In the genomic region with DNA sequence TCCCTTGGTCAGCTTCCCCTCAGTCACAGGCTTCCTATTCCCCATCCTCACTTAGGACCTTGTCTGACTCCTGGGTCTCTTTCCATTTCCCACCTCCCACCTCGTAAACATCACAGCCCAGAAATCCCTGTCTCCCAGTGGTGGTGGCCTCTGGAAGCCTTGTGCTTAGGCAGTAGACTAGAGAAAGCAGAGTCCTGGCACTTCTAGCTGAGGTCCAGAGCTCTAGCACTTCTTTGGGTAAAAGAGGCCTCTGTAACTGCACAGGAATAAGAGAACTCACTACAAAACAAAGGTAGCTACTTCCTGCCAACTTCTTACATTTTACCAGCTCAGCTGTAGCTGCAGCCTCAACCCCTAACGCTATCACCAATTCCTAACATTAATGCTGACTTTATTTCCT, we compare ENCODE assay signal across 8 mouse cellular contexts. TPM values are rescaled to one million over a fixed set of nuclear protein-coding genes. Genes with fewer than 3 reads are reported as not detected.
DNase-seq lines count a peak whose midpoint lies in the region; ATAC-seq and TF ChIP-seq lines count a peak whose summit lies in the region.

No protein-coding gene starts in this region.

- peaks cover 66% of the 10 kb centered on the region for H3K36me3 ChIP-seq in erythroblast, embryonic 14.5 days (ENCODE audit: control insufficient read depth)
- peaks cover 25% of the 10 kb centered on the region for H3K36me3 ChIP-seq in liver, embryonic 14.5 days (replicated peaks; ENCODE audit: control insufficient read depth, insufficient read depth, low read depth)

- TF ChIP-seq CTCF in liver, embryonic 14.5 days (IDR thresholded peaks at IDR 0.05; ENCODE audit: low read depth), result no peak

- H3K27me3 ChIP-seq in erythroblast, embryonic 14.5 days (ENCODE audit: control insufficient read depth), result no peaks in the 10 kb centered on the region
- H3K27me3 ChIP-seq in liver, embryonic 14.5 days (ENCODE audit: control insufficient read depth, insufficient read depth, low read length), result no peaks in the 10 kb centered on the region

- no peaks in the 10 kb centered on the region for H3K9me3 ChIP-seq in erythroblast, embryonic 14.5 days (ENCODE audit: control insufficient read depth, low read length)
- no peaks in the 10 kb centered on the region for H3K9me3 ChIP-seq in liver, embryonic 14.5 days (ENCODE audit: control insufficient read depth, low read length)

- H3K4me3 ChIP-seq in erythroblast, embryonic 14.5 days (replicated peaks), result peak overlapping the region; percentile 82
- H3K4me3 ChIP-seq in liver, embryonic 14.5 days (ENCODE audit: insufficient read depth in 1 of 2, low read depth in 2 of 2, low read length in 2 of 2), result peak overlapping the region; percentile 75 to 97

- 6% methylated on average over 2 of the region's 2 CpGs for WGBS in liver, embryonic 14.5 days (ENCODE audit: insufficient replicate concordance)

- peak overlapping the region; percentile 81 for H3K9ac ChIP-seq in liver, embryonic 14.5 days (replicated peaks)

- no peak for ATAC-seq in erythroblast, adult 5-6 weeks (replicated peaks; ENCODE audit: low FRiP score, poor library complexity, severe bottlenecking)
- ATAC-seq in liver, embryonic 14.5 days (ENCODE audit: insufficient read depth), result no peak

- H3K4me2 ChIP-seq in liver, embryonic 14.5 days (ENCODE audit: low read depth), result peak overlapping the region; percentile 99

- DNase-seq in thymus, postnatal 0 days (ENCODE audit: low spot score), result peak; percentile 18
- no peak for DNase-seq in thymus, postnatal 36 days
- no peak for DNase-seq in liver, embryonic 14.5 days (ENCODE audit: low read depth in 3 of 3, low spot score in 3 of 3)
- DNase-seq in embryo, embryonic 9.5 days (ENCODE audit: extremely low spot score), result no peak
- no peak for DNase-seq in MN1 (ENCODE audit: low spot score)
- DNase-seq in right cerebral cortex, postnatal 36 days (ENCODE audit: low spot score in 2 of 2), result no peak

- peak overlapping the region; percentile 92 for H3K27ac ChIP-seq in liver, embryonic 14.5 days

- peaks cover 63% of the 10 kb centered on the region for H3K4me1 ChIP-seq in erythroblast, embryonic 14.5 days (ENCODE audit: control insufficient read depth)
- H3K4me1 ChIP-seq in liver, embryonic 14.5 days (replicated peaks; ENCODE audit: control insufficient read depth in 2 of 2, insufficient read depth in 2 of 2, low read length in 1 of 2), result peaks cover 33 to 48% of the 10 kb centered on the region in 2 experiments

- TF ChIP-seq EP300 in liver, embryonic 14.5 days (IDR thresholded peaks at IDR 0.05; ENCODE audit: low read depth), result no peak

RNA-seq across cellular contexts. Expression of a gene that starts 1.2 kb away (rescaled TPM):
- 0.10 and 0.20 TPM in 2 replicates for polyA plus RNA-seq in erythroblast, embryonic 14.5 days (2012)
- 1.7 and 6.7 TPM in 2 replicates for total RNA-seq in erythroblast, adult 5-6 weeks (2015; ENCODE audit: low replicate concordance)
- total RNA-seq in erythroblast, adult 5-6 weeks (2017; ENCODE audit: low replicate concordance), result 35.8 and 52.6 TPM in 2 replicates
- 51.7 and 61.2 TPM in 2 replicates for polyA plus RNA-seq in thymus, postnatal 0 days (2015; fragmentation: Nextera tagmentation; extraction: Ambion mirVana)
- 9.6 and 10.9 TPM in 2 replicates for polyA plus RNA-seq in liver, embryonic 14.5 days (2012; rRNA removed)
- 21.2 and 21.7 TPM in 2 replicates for polyA plus RNA-seq in liver, embryonic 14.5 days (2014; fragmentation: Nextera tagmentation; extraction: Ambion mirVana)

RNA-seq across cellular contexts. Expression of a gene that starts 1.5 kb away (rescaled TPM):
- 17.6 and 19.2 TPM in 2 replicates for polyA plus RNA-seq in erythroblast, embryonic 14.5 days (2012)
- 47.8 and 86.3 TPM in 2 replicates for total RNA-seq in erythroblast, adult 5-6 weeks (2015; ENCODE audit: low replicate concordance)
- 197 and 262 TPM in 2 replicates for total RNA-seq in erythroblast, adult 5-6 weeks (2017; ENCODE audit: low replicate concordance)
- 80.7 and 87.0 TPM in 2 replicates for polyA plus RNA-seq in thymus, postnatal 0 days (2015; fragmentation: Nextera tagmentation; extraction: Ambion mirVana)
- 26.4 and 30.1 TPM in 2 replicates for polyA plus RNA-seq in liver, embryonic 14.5 days (2012; rRNA removed)
- 39.3 and 39.7 TPM in 2 replicates for polyA plus RNA-seq in liver, embryonic 14.5 days (2014; fragmentation: Nextera tagmentation; extraction: Ambion mirVana)

RNA-seq across cellular contexts. Expression of a gene that starts 17.5 kb away (rescaled TPM):
- 3.5 and 7.2 TPM in 2 replicates for polyA plus RNA-seq in erythroblast, embryonic 14.5 days (2012)
- 8.6 and 10.6 TPM in 2 replicates for total RNA-seq in erythroblast, adult 5-6 weeks (2015; ENCODE audit: low replicate concordance)
- total RNA-seq in erythroblast, adult 5-6 weeks (2017; ENCODE audit: low replicate concordance), result 5.7 and 8.9 TPM in 2 replicates
- 18.9 and 21.1 TPM in 2 replicates for polyA plus RNA-seq in thymus, postnatal 0 days (2015; fragmentation: Nextera tagmentation; extraction: Ambion mirVana)
- 13.4 and 15.1 TPM in 2 replicates for polyA plus RNA-seq in liver, embryonic 14.5 days (2012; rRNA removed)
- polyA plus RNA-seq in liver, embryonic 14.5 days (2014; fragmentation: Nextera tagmentation; extraction: Ambion mirVana), result 11.0 and 11.4 TPM in 2 replicates

RNA-seq across cellular contexts. Expression of a gene that starts 17.7 kb away (rescaled TPM):
- 0.70 and 1.1 TPM in 2 replicates for polyA plus RNA-seq in erythroblast, embryonic 14.5 days (2012)
- total RNA-seq in erythroblast, adult 5-6 weeks (2015; ENCODE audit: low replicate concordance), result 4.2 and 7.3 TPM in 2 replicates
- 7.4 and 12.0 TPM in 2 replicates for total RNA-seq in erythroblast, adult 5-6 weeks (2017; ENCODE audit: low replicate concordance)
- polyA plus RNA-seq in thymus, postnatal 0 days (2015; fragmentation: Nextera tagmentation; extraction: Ambion mirVana), result 26.9 and 29.3 TPM in 2 replicates
- polyA plus RNA-seq in liver, embryonic 14.5 days (2012; rRNA removed), result 12.5 and 12.7 TPM in 2 replicates
- 10.5 and 11.9 TPM in 2 replicates for polyA plus RNA-seq in liver, embryonic 14.5 days (2014; fragmentation: Nextera tagmentation; extraction: Ambion mirVana)

RNA-seq across cellular contexts. Expression of a gene that starts 23.3 kb away (rescaled TPM):
- polyA plus RNA-seq in erythroblast, embryonic 14.5 days (2012), result not detected in 2 replicates
- total RNA-seq in erythroblast, adult 5-6 weeks (2015; ENCODE audit: low replicate concordance), result not detected in 2 replicates
- total RNA-seq in erythroblast, adult 5-6 weeks (2017; ENCODE audit: low replicate concordance), result not detected in 2 replicates
- polyA plus RNA-seq in thymus, postnatal 0 days (2015; fragmentation: Nextera tagmentation; extraction: Ambion mirVana), result 0.23 TPM in 1 of 2 replicates, not detected in the other
- not detected in 2 replicates for polyA plus RNA-seq in liver, embryonic 14.5 days (2012; rRNA removed)
- polyA plus RNA-seq in liver, embryonic 14.5 days (2014; fragmentation: Nextera tagmentation; extraction: Ambion mirVana), result not detected in 2 replicates
